Comparison of ENCODE assay signal across 26 mouse cellular contexts in the genomic region with DNA sequence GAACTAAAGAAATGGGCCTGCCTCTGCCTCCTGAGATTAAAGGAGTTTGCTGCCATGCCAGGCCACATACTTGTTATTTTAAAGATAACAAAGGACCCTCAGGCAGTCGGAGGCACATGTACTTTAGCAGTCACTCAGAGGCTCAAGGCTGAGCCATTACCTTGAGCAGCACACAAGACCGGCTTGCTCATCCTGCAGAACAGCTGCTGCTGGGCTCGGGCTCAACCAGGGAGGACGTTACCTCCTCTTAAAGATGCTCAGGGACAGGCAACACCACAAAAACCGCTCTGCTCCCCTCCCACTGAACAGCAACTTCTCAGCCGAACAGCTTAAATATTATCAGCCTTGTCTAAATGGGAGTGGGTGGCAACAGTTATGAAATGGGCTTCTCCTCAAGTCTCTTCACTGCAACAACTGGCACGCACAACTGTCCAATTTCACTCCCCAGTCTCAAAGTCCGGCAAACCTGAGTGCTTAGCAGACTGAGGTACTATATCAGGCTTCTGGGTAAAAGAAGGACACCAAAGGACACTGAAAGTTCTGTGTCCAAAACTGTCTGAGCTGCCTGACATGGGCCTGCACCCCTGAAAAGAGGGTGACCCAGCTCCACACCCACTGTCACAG. TPM values are rescaled to one million over a fixed set of nuclear protein-coding genes. Genes with fewer than 3 reads are reported as not detected.
A peak's percentile ranks its signal among the peaks of the same experiment; 100 is the strongest.
DNase-seq lines count a peak whose midpoint lies in the region; ATAC-seq and TF ChIP-seq lines count a peak whose summit lies in the region.
"Had no signal": no experiment of that assay in that cellular context is flagged by ENCODE, and none has a peak within 500 bp of the region (broad histone marks: within the 10 kb centered on the region; RNA-seq: fewer than 3 reads in every experiment).

No protein-coding gene starts in this region.

- no peaks in the 10 kb centered on the region for H3K27me3 ChIP-seq in heart, adult 2 months (ENCODE audit: control insufficient read depth, insufficient read depth, low read length)
- H3K27me3 ChIP-seq in midbrain, embryonic 11.5 days (ENCODE audit: control insufficient read depth, insufficient read depth, low read length): no peaks in the 10 kb centered on the region
- H3K27me3 ChIP-seq: embryonic facial prominence, embryonic 13.5 days; heart, embryonic 15.5 days; limb, embryonic 13.5 days; midbrain, embryonic 13.5 days; neural tube, embryonic 13.5 days had no signal

- no peaks in the 10 kb centered on the region for H3K9me3 ChIP-seq in midbrain, embryonic 11.5 days (ENCODE audit: control insufficient read depth, low read length)
- H3K9me3 ChIP-seq: embryonic facial prominence, embryonic 13.5 days; heart, embryonic 15.5 days; limb, embryonic 13.5 days; midbrain, embryonic 13.5 days; neural tube, embryonic 13.5 days had no signal

- H3K9ac ChIP-seq in heart, adult 2 months (ENCODE audit: low read depth, low read length): peak overlapping the region; percentile 36; the same call in 1 of the 2 replicates
- H3K9ac ChIP-seq in midbrain, embryonic 11.5 days (ENCODE audit: low read length): no peak overlapping the region
- H3K9ac ChIP-seq: embryonic facial prominence, embryonic 13.5 days; heart, embryonic 15.5 days; hindbrain, embryonic 14.5 days; limb, embryonic 13.5 days; liver, embryonic 14.5 days; lung, embryonic 14.5 days; midbrain, embryonic 13.5 days; neural tube, embryonic 13.5 days had no signal

- no peak for TF ChIP-seq CTCF in heart, adult 2 months (IDR thresholded peaks at IDR 0.05)

- H3K4me3 ChIP-seq in heart, adult 2 months: no peak overlapping the region
- H3K4me3 ChIP-seq in midbrain, embryonic 11.5 days (ENCODE audit: low read depth, low read length): no peak overlapping the region
- H3K4me3 ChIP-seq: embryonic facial prominence, embryonic 13.5 days; heart, embryonic 15.5 days; limb, embryonic 13.5 days; midbrain, embryonic 13.5 days; neural tube, embryonic 13.5 days had no signal

- no peak overlapping the region for H3K4me2 ChIP-seq in midbrain, embryonic 11.5 days
- H3K4me2 ChIP-seq: embryonic facial prominence, embryonic 13.5 days; heart, embryonic 15.5 days; hindbrain, embryonic 14.5 days; limb, embryonic 13.5 days; lung, embryonic 14.5 days; midbrain, embryonic 13.5 days; neural tube, embryonic 13.5 days had no signal

- ATAC-seq in midbrain, embryonic 11.5 days (ENCODE audit: low FRiP score): no peak
- ATAC-seq: activated CD4-positive, CD25-positive, alpha-beta regulatory T cell, adult 4 months; forebrain, embryonic 14.5 days; midbrain, embryonic 13.5 days had no signal

- intact Hi-C loops in heart, adult 2 months (cut with DNase I): loop anchor here (10.0 kb wide), 1 partner anchor 313 kb away; a partner anchor contains a TSS

- H3K36me3 ChIP-seq in heart, adult 2 months (ENCODE audit: control insufficient read depth, insufficient read depth, low read length): 0 out of 2 replicates have a peak, but pooled peaks cover 2% of the 10 kb centered on the region
- peaks cover 13% of the 10 kb centered on the region for H3K36me3 ChIP-seq in midbrain, embryonic 11.5 days (ENCODE audit: control insufficient read depth, insufficient read depth, low read length)

- TF ChIP-seq POLR2A in heart, adult 2 months (IDR thresholded peaks at IDR 0.05; ENCODE audit: insufficient read depth, low read depth, low read length): no peak

- 65% methylated on average over 8 of the region's 8 CpGs for WGBS in heart, adult 2 months
- 88% methylated on average over 8 of the region's 8 CpGs for WGBS in midbrain, embryonic 11.5 days

- peaks cover 32% of the 10 kb centered on the region for H3K4me1 ChIP-seq in heart, adult 2 months (ENCODE audit: control insufficient read depth, insufficient read depth, low read length)
- peaks cover 3% of the 10 kb centered on the region; the same call in 1 of the 2 replicates for H3K4me1 ChIP-seq in midbrain, embryonic 11.5 days (ENCODE audit: control insufficient read depth, insufficient read depth, low read length)
- H3K4me1 ChIP-seq: midbrain, embryonic 13.5 days had no signal

- H3K27ac ChIP-seq in heart, adult 2 months: peak overlapping the region; percentile 79
- H3K27ac ChIP-seq in midbrain, embryonic 11.5 days (ENCODE audit: low read depth, low read length): no peak overlapping the region
- H3K27ac ChIP-seq: embryonic facial prominence, embryonic 13.5 days; heart, embryonic 15.5 days; hindbrain, embryonic 14.5 days; limb, embryonic 13.5 days; liver, embryonic 14.5 days; midbrain, embryonic 13.5 days; neural tube, embryonic 13.5 days had no signal

- DNase-seq in adrenal gland, adult (ENCODE audit: inconsistent age in 2 of 2, low spot score in 1 of 2): peak; percentile 70 to 85
- DNase-seq in adrenal gland, postnatal 4 days (ENCODE audit: low spot score in 2 of 2): no peak
- DNase-seq in heart, adult 2 months: no peak
- DNase-seq in heart, adult 11 months: no peak
- DNase-seq in layer of hippocampus, adult 9-11 months: peak; percentile 29
- DNase-seq in layer of hippocampus, postnatal 14 days (ENCODE audit: low spot score in 2 of 2): no peak
- DNase-seq in adrenal gland, postnatal 36 days: peak; percentile 56 to 62
- no peak for DNase-seq in midbrain, embryonic 11.5 days (ENCODE audit: low spot score, missing footprints)
- DNase-seq: gastrocnemius, postnatal 14 days; heart, postnatal 36 days; lung, embryonic 14.5 days; retina, postnatal 1 day; right cerebral cortex, postnatal 25 days; thymus, postnatal 25 days had no signal

- TF ChIP-seq EP300 in heart, adult 2 months (IDR thresholded peaks at IDR 0.05; ENCODE audit: insufficient read depth, low read depth, low read length): no peak

- peaks cover 2% of the 10 kb centered on the region; the same call in 1 of the 2 replicates for H3K79me2 ChIP-seq in heart, adult 2 months (replicated peaks; ENCODE audit: control insufficient read depth, insufficient read depth, low read length)

RNA-seq across cellular contexts. Expression of a gene that starts 54.2 kb away (rescaled TPM):
- 1 to 10 TPM in 1 of 2 experiments, under 1 TPM in 1; 0.62 to 1.8 TPM for total RNA-seq in adrenal gland, postnatal 4 days (2021)
- not detected for total RNA-seq in heart, adult 2 months (2021)
- not detected in 2 replicates for polyA plus RNA-seq in heart, adult 2 months (2012; rRNA removed)
- 1 to 10 TPM in 1 of 2 experiments, under 1 TPM in 1; 0.93 to 1.2 TPM for total RNA-seq in layer of hippocampus, postnatal 14 days (2021)
- under 1 TPM; 0.36 to 0.53 TPM for total RNA-seq in adrenal gland, postnatal 36 days (2021)
- polyA plus RNA-seq in midbrain, embryonic 11.5 days (2014; fragmentation: Nextera tagmentation; extraction: Ambion mirVana): 0.47 and 0.59 TPM in 2 replicates
- total RNA-seq: heart, postnatal 36 days; megakaryocyte, adult 5-6 weeks; monocyte, adult 5-6 weeks had no signal
- polyA plus RNA-seq: liver, embryonic 14.5 days; lung, embryonic 14.5 days; spleen, adult 2 months had no signal

Comparison
In these comparisons a context has a peak if more than half of its experiments do, and no peak if none do; other contexts are left out.
1. DNase-seq: peak in adrenal gland, adult (2 of 2), layer of hippocampus, adult 9-11 months (single experiment) and adrenal gland, postnatal 36 days (2 of 2); none in adrenal gland, postnatal 4 days (0 of 2), heart, adult 2 months (0 of 2), heart, adult 11 months (single experiment), layer of hippocampus, postnatal 14 days (0 of 2) and midbrain, embryonic 11.5 days (single experiment).